Mouse (Mus musculus): ENCODE results near the gene Atp23. TPM values are rescaled to one million over a fixed set of nuclear protein-coding genes. Genes with fewer than 3 reads are reported as not detected.
A peak's percentile ranks its signal among the peaks of the same experiment; 100 is the strongest.
"Not testable (repeated sequence)": the region's sequence is repeated elsewhere in the genome, so short reads cannot be mapped to it uniquely, and the experiment has no call there.

The Atp23 gene
- total RNA-seq, 2 experiments from 2014 or later: 7.7 to 11.3 TPM

DNA sequence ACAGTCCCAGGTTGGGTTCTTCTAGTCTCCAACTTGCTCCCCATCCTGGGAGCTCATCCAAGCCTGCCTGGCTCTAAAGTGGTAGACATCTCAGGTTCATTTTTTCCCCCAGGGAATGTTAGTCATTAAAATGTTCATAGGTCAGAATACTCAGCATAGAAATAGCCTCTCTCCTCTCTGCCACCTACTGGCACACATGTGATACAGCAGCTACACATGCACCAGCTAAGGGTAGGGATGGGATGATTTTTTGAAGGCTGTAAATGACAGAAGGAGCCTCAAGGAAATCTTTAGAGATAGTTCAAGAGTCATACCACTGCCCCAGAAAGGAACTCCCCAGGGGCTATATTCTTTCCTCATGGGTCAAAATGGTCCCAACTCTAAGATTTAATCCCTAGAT is 60.9 kb downstream of the Atp23 start:
- DNase-seq (ENCODE audit: low spot score in 2 of 2): no peak
- intact Hi-C loops (cut with DNase I): no loop called here

DNA sequence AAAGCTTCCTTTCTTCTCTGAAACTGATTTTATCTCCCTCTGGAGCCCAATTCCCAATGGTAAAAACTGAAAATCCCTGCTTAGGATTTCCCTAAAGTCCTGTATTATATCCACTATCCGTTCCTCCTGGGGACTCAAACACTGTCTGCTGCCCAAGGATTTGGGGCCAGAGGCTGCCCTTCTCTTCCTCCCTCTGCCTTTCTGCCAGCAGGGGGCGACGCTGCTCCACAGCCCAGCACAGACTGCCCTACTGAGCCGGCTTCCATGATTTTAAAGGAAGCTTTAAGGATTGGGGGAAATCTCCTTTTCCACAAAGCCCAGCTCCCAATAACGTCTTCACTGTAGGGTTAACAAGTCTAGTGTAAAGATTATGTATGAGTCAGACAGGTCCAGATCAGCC is 68.1 kb downstream of the Atp23 start:
- intact Hi-C loops (cut with DNase I): loop anchor here (1.0 kb wide), 1 partner anchor 36 kb away; no protein-coding TSS in a partner anchor
- peak; percentile 44 to 50 for DNase-seq (ENCODE audit: low spot score in 2 of 2)

DNA sequence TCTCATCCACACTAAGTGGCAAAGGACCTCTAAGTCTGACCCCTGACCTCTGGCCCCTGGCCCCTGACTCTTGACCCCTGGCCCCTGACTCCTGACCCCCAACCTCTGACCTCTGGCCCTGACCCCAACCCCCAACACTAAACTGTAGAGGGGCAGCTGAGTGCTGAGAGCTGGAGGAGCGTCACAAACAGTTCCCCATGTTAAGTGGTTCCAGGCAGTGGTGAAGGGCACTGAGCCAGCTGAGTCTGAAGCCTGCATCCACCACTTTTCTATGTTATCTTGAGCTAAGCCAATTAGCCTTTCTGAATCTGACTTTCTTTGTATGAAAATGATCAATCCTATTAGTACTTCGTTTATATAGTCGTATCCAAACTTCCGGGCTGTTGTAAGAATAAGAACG is 69.8 kb downstream of the Atp23 start:
- no peak for DNase-seq (ENCODE audit: low spot score in 2 of 2)
- intact Hi-C loops (cut with DNase I): no loop called here

GRCm38 (mm10) chr10:126828618-126829017 is 72.5 kb downstream of the Atp23 start:
- intact Hi-C loops (cut with DNase I): no loop called here
- DNase-seq (ENCODE audit: low spot score in 2 of 2): no peak

DNA sequence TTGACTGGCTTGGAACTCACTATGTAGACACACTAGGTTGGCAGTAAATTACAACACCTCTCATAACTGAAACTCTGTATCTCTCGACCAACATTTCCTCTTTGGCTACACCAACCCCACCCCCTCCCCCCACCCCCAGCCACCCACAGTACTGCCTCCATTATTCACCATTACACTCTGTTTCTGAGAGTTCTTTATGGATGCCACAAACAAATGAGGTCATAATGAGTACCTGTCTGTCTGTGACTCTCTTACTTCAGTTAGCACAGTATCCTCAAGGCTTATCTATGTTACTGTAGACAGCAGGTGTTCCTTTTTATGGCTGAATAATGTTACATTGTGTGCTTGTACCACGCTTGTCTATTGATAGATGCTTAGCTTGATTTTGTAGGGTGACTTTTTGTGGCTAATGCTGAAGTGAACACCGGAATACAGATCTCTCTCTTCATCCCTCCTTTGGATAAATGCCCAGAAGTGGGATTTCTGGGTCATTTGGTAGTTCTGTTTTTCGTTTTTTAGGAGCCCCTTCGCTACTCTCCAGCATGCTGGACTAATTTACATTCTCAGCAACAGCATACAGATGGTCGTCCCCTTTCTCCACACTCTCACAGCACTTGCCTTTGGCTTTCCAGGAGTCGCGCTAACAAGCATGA is 73.1 kb downstream of the Atp23 start:
- peak; percentile 34 to 80 for DNase-seq (ENCODE audit: low spot score in 2 of 2)
- intact Hi-C loops (cut with DNase I): no loop called here

- DNase-seq (ENCODE audit: low spot score in 2 of 2): no peak
- intact Hi-C loops (cut with DNase I): no loop called here
These were observed 74.2 kb downstream of the Atp23 start for GRCm38 (mm10) chr10:126826982-126827381.

DNA sequence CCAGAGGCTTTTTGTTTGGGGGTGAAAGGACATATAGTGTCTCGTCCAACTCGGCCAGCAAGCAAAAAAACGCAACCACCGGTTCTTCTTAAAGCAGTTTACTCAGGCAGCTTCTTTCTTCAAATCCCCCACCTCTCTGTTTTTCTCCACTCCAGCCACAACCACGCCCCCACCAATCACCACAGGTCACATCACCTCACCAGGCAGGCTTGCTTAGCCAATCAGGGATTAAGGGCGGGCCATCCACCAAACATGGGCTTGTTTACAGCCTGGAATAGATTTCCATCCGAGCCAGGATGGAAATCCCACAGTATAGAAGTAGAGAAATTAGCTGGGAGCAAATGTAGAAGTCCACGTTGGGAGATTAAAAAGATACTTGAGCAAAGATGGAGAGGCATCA is 74.9 kb downstream of the Atp23 start:
- DNase-seq (ENCODE audit: low spot score in 2 of 2); intact Hi-C loops (cut with DNase I): not testable (repeated sequence)

DNA sequence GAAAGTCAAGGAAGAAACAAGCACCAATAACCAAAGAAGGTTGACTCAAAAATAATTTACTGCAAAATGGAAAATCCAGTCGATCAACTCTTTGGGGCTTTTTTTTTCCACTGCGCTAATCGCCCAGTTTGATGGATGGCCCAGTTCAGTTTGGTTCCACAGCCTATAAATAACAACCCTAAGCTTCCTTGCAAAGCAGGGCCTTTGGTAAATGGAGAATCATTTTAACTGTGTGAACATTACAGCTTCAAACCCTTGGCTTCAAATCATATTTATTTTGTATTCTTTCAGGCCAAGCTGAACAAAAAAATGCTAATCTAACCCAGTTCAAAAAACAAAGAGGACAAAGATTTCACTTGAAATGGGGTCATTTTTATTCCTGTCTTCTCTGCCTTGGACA is 78.7 kb downstream of the Atp23 start:
- intact Hi-C loops (cut with DNase I): no loop called here
- no peak for DNase-seq (ENCODE audit: low spot score in 2 of 2)

Other genes with a start within 250 kb of the Atp23 start
- 10 to 100 TPM; 69.6 to 75.1 TPM for gene Ctdsp2, start 77.4 kb upstream of the Atp23 start, total RNA-seq (2021)
- under 1 TPM; 0.29 to 0.40 TPM for gene Avil, start 99.4 kb upstream of the Atp23 start, total RNA-seq (2021)
- 10 to 100 TPM; 27.7 to 28.2 TPM for gene Tsfm, start 129.5 kb upstream of the Atp23 start, total RNA-seq (2021)
- gene Mettl1, start 140.1 kb upstream of the Atp23 start, total RNA-seq (2021): 10 to 100 TPM; 10.3 to 11.1 TPM
- under 1 TPM in 1 of 2 experiments, not detected in 1; 0.19 TPM for gene Eef1akmt3, start 140.2 kb upstream of the Atp23 start, total RNA-seq (2021)
- under 1 TPM; 0.59 to 0.61 TPM for gene Cyp27b1, start 146.9 kb upstream of the Atp23 start, total RNA-seq (2021)
- gene March9, start 158.8 kb upstream of the Atp23 start, total RNA-seq (2021): 10 to 100 TPM; 32.7 to 35.1 TPM
- 100 to 1,000 TPM in 1 of 2 experiments, 10 to 100 TPM in 1; 88.3 to 106 TPM for gene Cdk4, start 162.2 kb upstream of the Atp23 start, total RNA-seq (2021)
- gene Tspan31, start 168.9 kb upstream of the Atp23 start, total RNA-seq (2021): 10 to 100 TPM; 67.1 to 74.5 TPM
- gene Agap2, start 173.9 kb upstream of the Atp23 start, total RNA-seq (2021): 100 to 1,000 TPM; 704 to 706 TPM
- 100 to 1,000 TPM; 111 to 116 TPM for gene Os9, start 219.8 kb upstream of the Atp23 start, total RNA-seq (2021)

All from left cerebral cortex, postnatal 14 days (tissue).